Mouse (Mus musculus) MEL (cell line): ENCODE results near the gene Bcas3. TPM values are rescaled to one million over a fixed set of nuclear protein-coding genes. Genes with fewer than 3 reads are reported as not detected.

Experiments
- DNase-seq: peaks from one replicate; pipeline ENCODE4 v3.0.0; 2011; ENCODE audit warnings: low read depth, low spot score
- H3K27ac ChIP-seq: 2 replicates; pipeline ENCODE4 v1.5.1; 2012; ENCODE audit warnings: low read depth, mild to moderate bottlenecking, control low read depth, low read length, moderate library complexity; ENCODE audit not compliant: control insufficient read depth
- H3K27me3 ChIP-seq, 2 experiments: fragments of 150-350 bp in 1 of 2; sonication (generic) in 1 of 2; 2 replicates each; pipeline ENCODE4 v1.6.1; 2012; ENCODE audit warnings: low read length in 2 of 2, mild to moderate bottlenecking in 2 of 2, improper control_type of control experiment in 1 of 2, moderate library complexity in 1 of 2; ENCODE audit not compliant: insufficient read depth in 2 of 2, control insufficient read depth in 1 of 2
- H3K36me3 ChIP-seq, 2 experiments: 2 replicates each; pipeline ENCODE4 v1.6.1; 2012 to 2014; ENCODE audit warnings: low read length in 2 of 2, improper control_type of control experiment in 1 of 2, inconsistent platforms in 1 of 2, mild to moderate bottlenecking in 1 of 2; ENCODE audit not compliant: insufficient read depth in 2 of 2, control insufficient read depth in 1 of 2
- H3K4me1 ChIP-seq, 2 experiments: fragments of 150-350 bp in 1 of 2; sonication (generic) in 1 of 2; 2 replicates each; pipeline ENCODE4 v1.6.1; 2012; ENCODE audit warnings: low read length in 2 of 2, improper control_type of control experiment in 1 of 2, mild to moderate bottlenecking in 1 of 2; ENCODE audit not compliant: insufficient read depth in 2 of 2, control insufficient read depth in 1 of 2
- H3K4me3 ChIP-seq, 2 experiments: fragments of 150-350 bp in 1 of 2; sonication (generic) in 1 of 2; 2 replicates each; pipeline ENCODE4 v1.5.1; 2012; ENCODE audit warnings: low read depth in 2 of 2, low read length in 2 of 2, mild to moderate bottlenecking in 2 of 2, moderate library complexity in 2 of 2, control low read depth in 1 of 2, improper control_type of control experiment in 1 of 2; ENCODE audit not compliant: control insufficient read depth in 1 of 2, insufficient read depth in 1 of 2
- H3K79me2 ChIP-seq: 2 replicates; pipeline ENCODE4 v1.6.1; 2012; ENCODE audit warnings: mild to moderate bottlenecking, low read length, moderate library complexity; ENCODE audit not compliant: control insufficient read depth, poor library complexity, insufficient read depth
- H3K9ac ChIP-seq: 2 replicates; pipeline ENCODE4 v1.6.1; 2012; ENCODE audit warnings: low read depth, mild to moderate bottlenecking, control low read depth, low read length, moderate library complexity; ENCODE audit not compliant: control insufficient read depth, poor library complexity, severe bottlenecking
- H3K9me3 ChIP-seq: fragments of 150-350 bp; sonication (generic); replicated peaks from 2 replicates; pipeline ENCODE4 v1.6.1; 2012; ENCODE audit warnings: mild to moderate bottlenecking, low read length, improper control_type of control experiment, moderate library complexity; ENCODE audit not compliant: insufficient read depth
- CHD1 ChIP-seq: IDR thresholded peaks from 2 replicates; pipeline ENCODE4 v1.6.1; 2012; ENCODE audit warnings: low read depth, mild to moderate bottlenecking, inconsistent platforms, low read length, improper control_type of control experiment
- CHD2 ChIP-seq: IDR thresholded peaks from 2 replicates; pipeline ENCODE4 v1.6.1; 2011; ENCODE audit warnings: low read length, improper control_type of control experiment
- CTCF ChIP-seq, 3 experiments: IDR thresholded peaks in 2 of 3; conservative IDR thresholded peaks in 1 of 3; 2 replicates each; pipeline ENCODE4 v1.5.1; 2011 to 2012; ENCODE audit warnings: low read length in 3 of 3, low read depth in 2 of 3, mild to moderate bottlenecking in 2 of 3, improper control_type of control experiment in 1 of 3, inconsistent platforms in 1 of 3, mixed read lengths in 1 of 3, moderate library complexity in 1 of 3; ENCODE audit not compliant: control insufficient read depth in 1 of 3, insufficient read depth in 1 of 3, poor library complexity in 1 of 3, severe bottlenecking in 1 of 3
- E2F4 ChIP-seq: IDR thresholded peaks from 2 replicates; pipeline ENCODE4 v1.6.1; 2011; ENCODE audit warnings: low read depth, low read length, improper control_type of control experiment, borderline replicate concordance
- EP300 ChIP-seq, 2 experiments: IDR thresholded peaks; 2 replicates each; pipeline ENCODE4 v1.6.1; 2011; ENCODE audit warnings: improper control_type of control experiment in 2 of 2, low read length in 2 of 2, low read depth in 1 of 2, mild to moderate bottlenecking in 1 of 2
- ETS1 ChIP-seq: IDR thresholded peaks from 2 replicates; pipeline ENCODE4 v1.6.1; 2012; ENCODE audit warnings: low read depth, mild to moderate bottlenecking, inconsistent platforms, low read length, improper control_type of control experiment, moderate library complexity
- GABPA ChIP-seq: IDR thresholded peaks from 2 replicates; pipeline ENCODE4 v1.6.1; 2012; ENCODE audit warnings: low read depth, mild to moderate bottlenecking, inconsistent platforms, low read length, improper control_type of control experiment, moderate library complexity
- GATA1 ChIP-seq: IDR thresholded peaks from 2 replicates; pipeline ENCODE4 v1.6.1; 2011; ENCODE audit warnings: low read depth, low read length, improper control_type of control experiment
- MAFK ChIP-seq: IDR thresholded peaks from 2 replicates; pipeline ENCODE4 v1.6.1; 2011; ENCODE audit warnings: low read depth, mild to moderate bottlenecking, low read length, improper control_type of control experiment, borderline replicate concordance
- MAX ChIP-seq: IDR thresholded peaks from 2 replicates; pipeline ENCODE4 v1.6.1; 2011; ENCODE audit warnings: low read length, improper control_type of control experiment
- MAZ ChIP-seq: IDR thresholded peaks from 2 replicates; pipeline ENCODE4 v1.6.1; 2012; ENCODE audit warnings: low read depth, mild to moderate bottlenecking, inconsistent platforms, low read length, improper control_type of control experiment
- MEF2A ChIP-seq: IDR thresholded peaks from 2 replicates; pipeline ENCODE4 v1.6.1; 2014; ENCODE audit warnings: low read depth, mild to moderate bottlenecking, inconsistent platforms, low read length, improper control_type of control experiment; ENCODE audit not compliant: poor library complexity, insufficient replicate concordance, severe bottlenecking; ENCODE audit errors: extremely low read depth
- MXI1 ChIP-seq: IDR thresholded peaks from 2 replicates; pipeline ENCODE4 v1.6.1; 2011; ENCODE audit warnings: mild to moderate bottlenecking, low read depth, low read length, improper control_type of control experiment
- MYB ChIP-seq: IDR thresholded peaks from 2 replicates; pipeline ENCODE4 v1.6.1; 2011; ENCODE audit warnings: mild to moderate bottlenecking, low read depth, low read length, improper control_type of control experiment
- MYC ChIP-seq: IDR thresholded peaks from 2 replicates; pipeline ENCODE4 v1.6.1; 2011; ENCODE audit warnings: low read depth, mild to moderate bottlenecking, low read length, improper control_type of control experiment, moderate library complexity
- NRF1 ChIP-seq: IDR thresholded peaks from 2 replicates; pipeline ENCODE4 v1.6.1; 2014; ENCODE audit warnings: low read depth, mild to moderate bottlenecking, inconsistent platforms, low read length, improper control_type of control experiment, moderate library complexity; ENCODE audit not compliant: poor library complexity, insufficient read depth, severe bottlenecking
- POLR2AphosphoS2 ChIP-seq: IDR thresholded peaks from 2 replicates; pipeline ENCODE4 v1.6.1; 2011; ENCODE audit warnings: low read length, improper control_type of control experiment
- POLR2AphosphoS5 ChIP-seq: IDR thresholded peaks from 2 replicates; pipeline ENCODE4 v1.6.1; 2012; ENCODE audit warnings: low read depth, borderline replicate concordance, mild to moderate bottlenecking, inconsistent platforms, low read length, moderate library complexity, mixed read lengths
- RAD21 ChIP-seq: IDR thresholded peaks from 2 replicates; pipeline ENCODE4 v1.6.1; 2011; ENCODE audit warnings: mild to moderate bottlenecking, low read depth, low read length, improper control_type of control experiment
- RCOR1 ChIP-seq: IDR thresholded peaks from 2 replicates; pipeline ENCODE4 v1.6.1; 2012; ENCODE audit warnings: low read depth, mild to moderate bottlenecking, inconsistent platforms, low read length, improper control_type of control experiment
- SIN3A ChIP-seq: IDR thresholded peaks from 2 replicates; pipeline ENCODE4 v1.6.1; 2012; ENCODE audit warnings: low read length, improper control_type of control experiment, inconsistent platforms
- SMC3 ChIP-seq: IDR thresholded peaks from 2 replicates; pipeline ENCODE4 v1.6.1; 2011; ENCODE audit warnings: low read depth, low read length, improper control_type of control experiment
- TAL1 ChIP-seq: IDR thresholded peaks from 2 replicates; pipeline ENCODE4 v1.6.1; 2012; ENCODE audit warnings: mild to moderate bottlenecking, inconsistent platforms, low read length, moderate library complexity, mixed read lengths
- TBP ChIP-seq: IDR thresholded peaks from 2 replicates; pipeline ENCODE4 v1.8.0; 2011; ENCODE audit warnings: low read depth, low read length, improper control_type of control experiment
- TCF12 ChIP-seq: IDR thresholded peaks from 2 replicates; pipeline ENCODE4 v1.6.1; 2014; ENCODE audit warnings: low read depth, mild to moderate bottlenecking, inconsistent platforms, low read length, improper control_type of control experiment, moderate library complexity
- UBTF ChIP-seq: IDR thresholded peaks from 2 replicates; pipeline ENCODE4 v1.6.1; 2012; ENCODE audit warnings: low read depth, mild to moderate bottlenecking, inconsistent platforms, low read length, improper control_type of control experiment, moderate library complexity, borderline replicate concordance; ENCODE audit not compliant: insufficient read depth
- USF1 ChIP-seq: IDR thresholded peaks from 2 replicates; pipeline ENCODE4 v1.6.1; 2014; ENCODE audit warnings: low read depth, mild to moderate bottlenecking, inconsistent platforms, low read length, improper control_type of control experiment, moderate library complexity
- ZKSCAN1 ChIP-seq: IDR thresholded peaks from 2 replicates; pipeline ENCODE4 v1.6.1; 2012; ENCODE audit warnings: low read depth, mild to moderate bottlenecking, inconsistent platforms, low read length, improper control_type of control experiment, moderate library complexity
- ZNF384 ChIP-seq: IDR thresholded peaks from 2 replicates; pipeline ENCODE4 v1.6.1; 2012; ENCODE audit warnings: low read depth, mild to moderate bottlenecking, inconsistent platforms, low read length, improper control_type of control experiment
- polyA plus RNA-seq, 2 experiments: library from polyadenylated mRNA; stranded (reverse) in 1 of 2; unstranded in 1 of 2; fragments of >175 nt in 1 of 2; fragments of >200 nt in 1 of 2; gene quantifications; 2 replicates each; pipeline versions ENCODE4 v1.2.1 to v1.2.4; 2012; ENCODE audit warnings: low replicate concordance in 2 of 2, low read depth in 1 of 2; ENCODE audit not compliant: insufficient read length in 2 of 2, insufficient read depth in 1 of 2, missing spikeins in 1 of 2
- total RNA-seq: library from RNA; depleted of rRNA; stranded (reverse); fragments of 300-350 nt; gene quantifications from 2 replicates; pipeline ENCODE4 v1.2.3, GENCODE M21; 2012

The Bcas3 gene
- total and polyA plus RNA-seq, 3 experiments, result 8.6 to 14.7 TPM; not detected in 1

DNA sequence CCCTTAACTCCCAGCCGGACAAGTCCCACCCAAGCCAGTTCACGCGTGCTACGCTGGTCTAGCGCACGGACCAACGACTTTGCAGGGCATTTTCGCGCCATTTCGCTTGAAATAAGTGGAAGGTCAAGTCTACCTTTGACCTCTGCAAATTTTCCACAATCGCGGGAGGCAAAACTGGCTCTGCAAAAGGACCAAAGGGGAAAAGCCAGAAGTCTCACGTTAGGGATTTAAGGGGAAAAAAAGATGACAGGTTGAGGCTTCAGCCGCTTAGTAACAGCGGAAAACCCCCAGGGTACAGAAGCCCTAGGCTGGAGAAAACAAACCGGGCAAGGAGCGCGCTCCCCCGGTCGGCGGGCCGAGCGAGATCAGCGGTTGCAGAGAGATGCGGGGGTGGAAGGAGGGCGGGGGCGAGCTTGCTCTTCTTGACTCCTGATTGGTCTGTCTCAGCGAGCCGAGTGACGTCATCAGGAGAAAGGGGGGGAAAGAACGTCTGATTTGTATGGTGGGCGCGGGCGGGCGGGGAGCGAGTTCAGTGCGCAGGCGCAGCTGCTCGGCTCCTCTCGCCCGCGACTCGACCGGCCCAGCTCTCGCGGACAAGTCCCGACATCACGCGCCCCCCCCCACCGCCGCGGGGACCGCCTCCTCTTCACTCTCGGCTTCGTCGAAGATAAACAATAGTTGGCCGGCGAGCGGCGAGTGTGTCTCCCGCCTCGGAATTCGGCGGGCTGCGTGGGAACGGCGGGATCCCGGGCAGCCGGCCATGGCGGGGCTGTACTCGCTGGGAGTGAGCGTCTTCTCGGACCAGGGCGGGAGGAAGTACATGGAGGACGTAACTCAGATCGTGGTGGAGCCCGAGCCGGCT lies 42.0 kb upstream of the Bcas3 start, which contains the start of gene Ppm1d (continued):
- TF ChIP-seq TCF12 (peak; percentile 50), GATA1 (no peak), POLR2AphosphoS2 (peak; percentile 93), RAD21 (no peak), CHD2 (peak; percentile 81), MEF2A (0 out of 2 replicates have a peak, but pooled peaks have one; percentile 3), NRF1 (peak; percentile 95), ETS1 (peak; percentile 54), POLR2AphosphoS5 (no peak), ZNF384 (peak; percentile 14; the same call in 1 of the 2 replicates), TAL1 (no peak), EP300 (IDR thresholded peaks at IDR 0.05; ENCODE audit: low read depth in 1 of 2, low read length in 2 of 2) (peak in 1 of 2 experiments; percentile 36; a peak in 3 of 4 replicates), CHD1 (no peak), GABPA (no peak), MXI1 (peak; percentile 76), USF1 (peak; percentile 72), UBTF (peak; percentile 91; the same call in 1 of the 2 replicates), SMC3 (no peak)

GRCm38 (mm10) chr11:85311645-85312490 lies 41.1 kb upstream of the Bcas3 start:
- Histone ChIP-seq H3K79me2 (peaks cover 37% of the 10 kb centered on the region), H3K27ac (peak overlapping the region; percentile 81), H3K4me3 (peak overlapping the region; percentile 87 to 98), H3K36me3 (peaks cover 0 to 23% of the 10 kb centered on the region in 2 experiments; a peak in 2 of 4 replicates), H3K9me3 (no peaks in the 10 kb centered on the region), H3K27me3 (no peaks in the 10 kb centered on the region), H3K4me1 (peaks cover 3 to 10% of the 10 kb centered on the region in 2 experiments), H3K9ac (peak overlapping the region; percentile 96)
- peak; percentile 86 for DNase-seq
- peak; percentile 42; the same call in 1 of the 2 replicates for TF ChIP-seq MYC
- no peak for TF ChIP-seq POLR2AphosphoS5
- TF ChIP-seq RCOR1, result no peak
- peak; percentile 95 for TF ChIP-seq TBP
- TF ChIP-seq TCF12, result no peak
- TF ChIP-seq EP300 (IDR thresholded peaks at IDR 0.05; ENCODE audit: low read depth in 1 of 2, low read length in 2 of 2), result no peak
- TF ChIP-seq SIN3A, result peak; percentile 84
- TF ChIP-seq ZKSCAN1, result no peak
- peak; percentile 12; the same call in 1 of the 2 replicates for TF ChIP-seq MAX
- TF ChIP-seq TAL1, result no peak
- no peak for TF ChIP-seq MAFK
- TF ChIP-seq UBTF, result no peak
- TF ChIP-seq MEF2A, result no peak
- TF ChIP-seq USF1, result no peak
- TF ChIP-seq ETS1, result no peak
- TF ChIP-seq SMC3, result no peak
- no peak for TF ChIP-seq MAZ
- TF ChIP-seq CTCF (IDR thresholded peaks at IDR 0.05 in 2 of 3, conservative IDR thresholded peaks at IDR 0.05 in 1 of 3; ENCODE audit: control insufficient read depth in 1 of 3, insufficient read depth in 1 of 3, low read depth in 2 of 3, low read length in 3 of 3, poor library complexity in 1 of 3, severe bottlenecking in 1 of 3), result peak; percentile 31 to 59 (median 40)
- 0 out of 2 replicates have a peak, but pooled peaks have one; percentile 12 for TF ChIP-seq ZNF384
- TF ChIP-seq MYB, result no peak
- no peak for TF ChIP-seq CHD2
- TF ChIP-seq E2F4, result no peak
